In the genomic region with DNA sequence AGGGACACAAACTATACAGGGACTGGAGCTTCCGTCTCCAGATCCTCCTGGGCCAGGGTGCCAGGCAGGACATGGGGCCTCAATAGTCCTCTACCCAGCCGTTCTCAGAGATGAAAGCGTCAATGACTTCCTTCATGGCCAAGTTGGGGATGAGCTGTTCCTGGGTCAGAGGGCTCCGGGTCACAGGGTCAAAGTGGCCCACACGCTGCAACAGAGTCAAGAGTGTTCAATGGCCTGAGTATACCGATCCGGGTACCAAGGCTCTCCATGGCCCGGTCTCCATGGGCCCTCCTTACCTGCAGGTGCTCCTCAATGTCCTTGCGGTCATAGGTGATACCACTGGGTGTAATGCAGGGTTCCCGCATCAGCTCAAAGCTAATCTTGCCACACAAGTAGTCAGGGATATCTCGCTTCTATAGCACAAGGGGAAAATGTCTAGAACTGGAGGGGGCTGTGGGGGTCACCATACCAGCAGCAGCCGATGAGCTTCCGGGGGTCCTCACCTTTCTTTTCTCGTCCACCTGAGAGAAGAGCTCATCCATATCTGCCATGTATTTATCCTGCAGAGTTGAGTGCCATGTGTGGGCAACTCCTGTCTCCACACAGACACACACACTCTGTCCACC, we compare ENCODE assay signal across 9 mouse cellular contexts. TPM values are rescaled to one million over a fixed set of nuclear protein-coding genes. Genes with fewer than 3 reads are reported as not detected.
DNase-seq lines count a peak whose midpoint lies in the region; ATAC-seq lines count a peak whose summit lies in the region.
"Had no signal": no experiment of that assay in that cellular context is flagged by ENCODE, and none has a peak within 500 bp of the region (broad histone marks: within the 10 kb centered on the region; RNA-seq: fewer than 3 reads in every experiment).

No protein-coding gene starts in this region.

- H3K27me3 ChIP-seq in heart, embryonic 14.5 days (ENCODE audit: control insufficient read depth, insufficient read depth, low read length) = no peaks in the 10 kb centered on the region
- H3K27me3 ChIP-seq in embryonic facial prominence, embryonic 10.5 days (replicated peaks; ENCODE audit: low read depth, poor library complexity, severe bottlenecking) = no peaks in the 10 kb centered on the region
- H3K27me3 ChIP-seq in hindbrain, embryonic 13.5 days = no peaks in the 10 kb centered on the region
- H3K27me3 ChIP-seq in midbrain, embryonic 10.5 days (ENCODE audit: low read depth, poor library complexity, severe bottlenecking) = no peaks in the 10 kb centered on the region

- H3K9me3 ChIP-seq in heart, embryonic 14.5 days (ENCODE audit: control insufficient read depth, low read length) = no peaks in the 10 kb centered on the region
- H3K9me3 ChIP-seq in embryonic facial prominence, embryonic 10.5 days = no peaks in the 10 kb centered on the region
- H3K9me3 ChIP-seq in hindbrain, embryonic 13.5 days = no peaks in the 10 kb centered on the region
- no peaks in the 10 kb centered on the region for H3K9me3 ChIP-seq in midbrain, embryonic 10.5 days (replicated peaks)

- no peak overlapping the region; the same call in 1 of the 2 replicates for H3K9ac ChIP-seq in heart, embryonic 14.5 days (ENCODE audit: low read length)
- peak overlapping the region; percentile 91 for H3K9ac ChIP-seq in hindbrain, embryonic 13.5 days

- H3K4me3 ChIP-seq in heart, embryonic 14.5 days (ENCODE audit: control insufficient read depth in 1 of 2, insufficient read depth in 1 of 2, low read depth in 1 of 2, low read length in 2 of 2) = peak overlapping the region in 1 of 2 experiments; percentile 57; a peak in 1 of 4 replicates
- peak overlapping the region; percentile 81 for H3K4me3 ChIP-seq in embryonic facial prominence, embryonic 10.5 days
- H3K4me3 ChIP-seq in hindbrain, embryonic 13.5 days = peak overlapping the region; percentile 82; the same call in 1 of the 2 replicates
- H3K4me3 ChIP-seq in midbrain, embryonic 10.5 days = peak overlapping the region; percentile 89

- H3K36me3 ChIP-seq in heart, embryonic 14.5 days (ENCODE audit: control insufficient read depth, insufficient read depth, low read length) = peaks cover 60% of the 10 kb centered on the region
- H3K36me3 ChIP-seq in embryonic facial prominence, embryonic 10.5 days (replicated peaks) = peaks cover 66% of the 10 kb centered on the region
- H3K36me3 ChIP-seq in hindbrain, embryonic 13.5 days = peaks cover 58% of the 10 kb centered on the region
- peaks cover 68% of the 10 kb centered on the region for H3K36me3 ChIP-seq in midbrain, embryonic 10.5 days

- ATAC-seq in heart, embryonic 14.5 days (ENCODE audit: insufficient number of reproducible peaks, insufficient read depth, low FRiP score, low read depth) = no peak
- ATAC-seq in hindbrain, embryonic 13.5 days (ENCODE audit: low FRiP score) = no peak

- 0 out of 4 replicates have a peak overlapping the region, but pooled peaks of 1 of the 2 experiments have one; percentile 5 for H3K27ac ChIP-seq in heart, embryonic 14.5 days (replicated peaks in 1 of 2; ENCODE audit: control insufficient read depth in 1 of 2, insufficient read depth in 1 of 2, low read depth in 2 of 2, low read length in 2 of 2)
- H3K27ac ChIP-seq in embryonic facial prominence, embryonic 10.5 days (replicated peaks) = 0 out of 2 replicates have a peak overlapping the region, but pooled peaks have one; percentile 11
- H3K27ac ChIP-seq in hindbrain, embryonic 13.5 days = no peak overlapping the region; the same call in 1 of the 2 replicates
- H3K27ac ChIP-seq in midbrain, embryonic 10.5 days (replicated peaks) = no peak overlapping the region

- DNase-seq in heart, postnatal 4 days = no peak
- DNase-seq in embryonic facial prominence, embryonic 10.5 days (ENCODE audit: low spot score) = no peak
- DNase-seq in midbrain, embryonic 10.5 days (ENCODE audit: low spot score) = no peak
- DNase-seq in spleen, adult 18-20 months = no peak
- DNase-seq in yolk sac, embryonic 10.5 days (ENCODE audit: low spot score) = no peak
- DNase-seq in cerebellum, adult 9-11 months = no peak
- DNase-seq: gastrocnemius, postnatal 36 days had no signal

- peaks cover 22 to 50% of the 10 kb centered on the region in 2 experiments for H3K4me1 ChIP-seq in heart, embryonic 14.5 days (ENCODE audit: control insufficient read depth in 2 of 2, insufficient read depth in 2 of 2, low read length in 2 of 2)
- H3K4me1 ChIP-seq in embryonic facial prominence, embryonic 10.5 days = peaks cover 80% of the 10 kb centered on the region
- peaks cover 85% of the 10 kb centered on the region for H3K4me1 ChIP-seq in hindbrain, embryonic 13.5 days (replicated peaks)
- peaks cover 90% of the 10 kb centered on the region for H3K4me1 ChIP-seq in midbrain, embryonic 10.5 days

- H3K4me2 ChIP-seq in heart, embryonic 14.5 days (ENCODE audit: low read length) = peak overlapping the region; percentile 91
- H3K4me2 ChIP-seq in hindbrain, embryonic 13.5 days = peak overlapping the region; percentile 99

- WGBS in heart, embryonic 14.5 days = 83% methylated on average over 14 of the region's 14 CpGs
- 87% methylated on average over 14 of the region's 14 CpGs for WGBS in embryonic facial prominence, embryonic 10.5 days
- 91% methylated on average over 14 of the region's 14 CpGs for WGBS in hindbrain, embryonic 13.5 days
- WGBS in midbrain, embryonic 10.5 days = 90% methylated on average over 14 of the region's 14 CpGs

RNA-seq across cellular contexts. Expression of gene Jmjd8, which starts 2.3 kb away (rescaled TPM):
- polyA plus RNA-seq in heart, embryonic 14.5 days (2014; fragmentation: Nextera tagmentation; extraction: Ambion mirVana) = 28.8 and 30.0 TPM in 2 replicates
- 10 to 100 TPM; 34.7 to 37.4 TPM for total RNA-seq in heart, postnatal 4 days (2021)
- polyA plus RNA-seq in embryonic facial prominence, embryonic 10.5 days (2016; fragmentation: Nextera tagmentation; extraction: Ambion mirVana) = 50.5 and 55.1 TPM in 2 replicates
- 62.9 and 64.2 TPM in 2 replicates for polyA plus RNA-seq in hindbrain, embryonic 13.5 days (2015; fragmentation: Nextera tagmentation; extraction: Ambion mirVana)
- 58.7 and 68.4 TPM in 2 replicates for polyA plus RNA-seq in midbrain, embryonic 10.5 days (2016; fragmentation: Nextera tagmentation; extraction: Ambion mirVana)

RNA-seq across cellular contexts. Expression of gene Stub1, which starts 2.3 kb away (rescaled TPM):
- 282 and 298 TPM in 2 replicates for polyA plus RNA-seq in heart, embryonic 14.5 days (2014; fragmentation: Nextera tagmentation; extraction: Ambion mirVana)
- total RNA-seq in heart, postnatal 4 days (2021) = 100 to 1,000 TPM; 149 to 158 TPM
- 396 and 400 TPM in 2 replicates for polyA plus RNA-seq in embryonic facial prominence, embryonic 10.5 days (2016; fragmentation: Nextera tagmentation; extraction: Ambion mirVana)
- polyA plus RNA-seq in hindbrain, embryonic 13.5 days (2015; fragmentation: Nextera tagmentation; extraction: Ambion mirVana) = 325 and 337 TPM in 2 replicates
- 381 and 403 TPM in 2 replicates for polyA plus RNA-seq in midbrain, embryonic 10.5 days (2016; fragmentation: Nextera tagmentation; extraction: Ambion mirVana)

RNA-seq across cellular contexts. Expression of gene Rhbdl1, which starts 6.2 kb away (rescaled TPM):
- 1.2 and 1.5 TPM in 2 replicates for polyA plus RNA-seq in heart, embryonic 14.5 days (2014; fragmentation: Nextera tagmentation; extraction: Ambion mirVana)
- total RNA-seq in heart, postnatal 4 days (2021) = 1 to 10 TPM; 2.0 to 2.5 TPM
- polyA plus RNA-seq in embryonic facial prominence, embryonic 10.5 days (2016; fragmentation: Nextera tagmentation; extraction: Ambion mirVana) = 1.2 and 1.4 TPM in 2 replicates
- polyA plus RNA-seq in hindbrain, embryonic 13.5 days (2015; fragmentation: Nextera tagmentation; extraction: Ambion mirVana) = 24.2 and 25.5 TPM in 2 replicates
- polyA plus RNA-seq in midbrain, embryonic 10.5 days (2016; fragmentation: Nextera tagmentation; extraction: Ambion mirVana) = 1.7 and 2.7 TPM in 2 replicates

RNA-seq across cellular contexts. Expression of gene Wdr24, which starts 7.5 kb away (rescaled TPM):
- 15.2 and 17.3 TPM in 2 replicates for polyA plus RNA-seq in heart, embryonic 14.5 days (2014; fragmentation: Nextera tagmentation; extraction: Ambion mirVana)
- total RNA-seq in heart, postnatal 4 days (2021) = 10 to 100 TPM in 1 of 2 experiments, 1 to 10 TPM in 1; 10.0 to 12.3 TPM
- 31.0 and 31.4 TPM in 2 replicates for polyA plus RNA-seq in embryonic facial prominence, embryonic 10.5 days (2016; fragmentation: Nextera tagmentation; extraction: Ambion mirVana)
- 26.6 and 30.7 TPM in 2 replicates for polyA plus RNA-seq in hindbrain, embryonic 13.5 days (2015; fragmentation: Nextera tagmentation; extraction: Ambion mirVana)
- 31.7 and 32.2 TPM in 2 replicates for polyA plus RNA-seq in midbrain, embryonic 10.5 days (2016; fragmentation: Nextera tagmentation; extraction: Ambion mirVana)

RNA-seq across cellular contexts. Expression of gene Gm20683, which starts 10.6 kb away (rescaled TPM):
- polyA plus RNA-seq in heart, embryonic 14.5 days (2014; fragmentation: Nextera tagmentation; extraction: Ambion mirVana) = 1.2 and 1.9 TPM in 2 replicates
- total RNA-seq in heart, postnatal 4 days (2021) = 1 to 10 TPM; 1.8 to 2.6 TPM
- polyA plus RNA-seq in embryonic facial prominence, embryonic 10.5 days (2016; fragmentation: Nextera tagmentation; extraction: Ambion mirVana) = 0.92 and 1.4 TPM in 2 replicates
- polyA plus RNA-seq in hindbrain, embryonic 13.5 days (2015; fragmentation: Nextera tagmentation; extraction: Ambion mirVana) = 8.1 and 8.5 TPM in 2 replicates
- polyA plus RNA-seq in midbrain, embryonic 10.5 days (2016; fragmentation: Nextera tagmentation; extraction: Ambion mirVana) = 1.7 and 2.2 TPM in 2 replicates
